Mouse (Mus musculus) hindbrain, postnatal 0 days (tissue): ENCODE data around the gene Doc2g. TPM values are rescaled to one million over a fixed set of nuclear protein-coding genes. Genes with fewer than 3 reads are reported as not detected.
A peak's percentile ranks its signal among the peaks of the same experiment; 100 is the strongest.

Experiments used
- ATAC-seq: fragments of 200-750 bp; cut with Nextera tagmentation; 2 replicates; pipeline ENCODE4 v1.8.0; 2017; ENCODE audit warnings: mild to moderate bottlenecking, moderate TSS enrichment, moderate library complexity
- DNase-seq: peaks from one replicate; pipeline ENCODE4 v3.0.0-alpha.2; 2015; ENCODE audit warnings: low spot score
- H3K27ac ChIP-seq: fragments of 300-500 bp; sonication (generic); 2 replicates; pipeline ENCODE4 v1.5.1; 2014; ENCODE audit warnings: mild to moderate bottlenecking
- H3K27me3 ChIP-seq: fragments of 300-500 bp; sonication (generic); 2 replicates; pipeline ENCODE4 v1.6.1; 2014; ENCODE audit warnings: low read length, mixed read lengths; ENCODE audit not compliant: insufficient read depth
- H3K36me3 ChIP-seq: fragments of 300-500 bp; sonication (generic); 2 replicates; pipeline ENCODE4 v1.6.1; 2014; ENCODE audit warnings: low read length, mixed read lengths; ENCODE audit not compliant: insufficient read depth
- H3K4me1 ChIP-seq: fragments of 300-500 bp; sonication (generic); 2 replicates; pipeline ENCODE4 v1.6.1; 2014; ENCODE audit warnings: antibody characterized with exemption, low read length, mixed read lengths; ENCODE audit not compliant: insufficient read depth
- H3K4me2 ChIP-seq: fragments of 300-500 bp; sonication (generic); 2 replicates; pipeline ENCODE4 v1.6.1; 2014; ENCODE audit warnings: low read depth, mild to moderate bottlenecking, low read length, moderate library complexity, mixed read lengths
- H3K4me3 ChIP-seq: fragments of 300-500 bp; sonication (generic); 2 replicates; pipeline ENCODE4 v1.5.1; 2014; ENCODE audit warnings: low read length
- H3K9ac ChIP-seq: fragments of 300-500 bp; sonication (generic); replicated peaks from 2 replicates; pipeline ENCODE4 v1.6.1; 2014; ENCODE audit warnings: mild to moderate bottlenecking, low read length, moderate library complexity, mixed read lengths
- H3K9me3 ChIP-seq: fragments of 300-500 bp; sonication (generic); 2 replicates; pipeline ENCODE4 v1.6.1; 2016; ENCODE audit warnings: low read length, mixed read lengths
- CTCF ChIP-seq: IDR thresholded peaks from 2 replicates; pipeline ENCODE4 v1.5.1; 2016; ENCODE audit warnings: antibody characterized with exemption, control low read depth, low read depth
- WGBS: fragments of 180-500 bp; shearing (Covaris S2); extraction: QIAGEN DNeasy Blood & Tissue Kit; methylation state at CpG from one replicate; pipeline ENCODE4 v1.1.7; 2014; 5-methylcytosine and 5-hydroxymethylcytosine counted together
- polyA plus RNA-seq: library from polyadenylated mRNA; unstranded; fragments of >200 nt; fragmentation: Nextera tagmentation; extraction: Ambion mirVana; gene quantifications from 2 replicates; pipeline ENCODE4 v1.2.1, GENCODE M21; 2015
- total RNA-seq: library from RNA; depleted of rRNA; stranded (reverse); fragments of >200 nt; gene quantifications from 2 replicates; pipeline ENCODE4 v1.2.3, GENCODE M21; 2014; rRNA removed

Doc2g gene
- total and polyA plus RNA-seq, 2 experiments from 2014 or later: 3.5 to 3.9 TPM

- Histone ChIP-seq H3K27me3 (no peaks in the 10 kb centered on the region), H3K9ac (no peak overlapping the region), H3K4me3 (no peak overlapping the region), H3K4me2 (no peak overlapping the region), H3K27ac (no peak overlapping the region), H3K9me3 (no peaks in the 10 kb centered on the region), H3K4me1 (no peaks in the 10 kb centered on the region), H3K36me3 (no peaks in the 10 kb centered on the region)
- ATAC-seq (no peak), DNase-seq (peak; percentile 63)
- WGBS: 50% methylated on average over 10 of the region's 10 CpGs
- TF ChIP-seq CTCF: peak; percentile 82
Measured at GRCm38 (mm10) chr19:4051741-4052515, 48.8 kb downstream of the Doc2g start.

- Histone ChIP-seq H3K9me3 (no peaks in the 10 kb centered on the region), H3K4me2 (no peak overlapping the region), H3K9ac (no peak overlapping the region), H3K4me3 (no peak overlapping the region), H3K27ac (no peak overlapping the region), H3K27me3 (no peaks in the 10 kb centered on the region), H3K4me1 (no peaks in the 10 kb centered on the region), H3K36me3 (no peaks in the 10 kb centered on the region)
- no peak for ATAC-seq
- 68% methylated on average over 5 of the region's 5 CpGs for WGBS
- DNase-seq: no peak
- TF ChIP-seq CTCF: no peak
Measured at GRCm38 (mm10) chr19:4052516-4053030, 49.5 kb downstream of the Doc2g start.

GRCm38 (mm10) chr19:4054613-4055012, 51.5 kb downstream of the Doc2g start:
- 87% methylated on average over 5 of the region's 5 CpGs for WGBS
- no peak for ATAC-seq
- no peak for DNase-seq

GRCm38 (mm10) chr19:4055216-4055946, 52.3 kb downstream of the Doc2g start:
- Histone ChIP-seq H3K9ac (no peak overlapping the region), H3K4me3 (no peak overlapping the region), H3K4me2 (no peak overlapping the region), H3K36me3 (no peaks in the 10 kb centered on the region), H3K27ac (no peak overlapping the region), H3K27me3 (no peaks in the 10 kb centered on the region), H3K4me1 (no peaks in the 10 kb centered on the region), H3K9me3 (no peaks in the 10 kb centered on the region)
- TF ChIP-seq CTCF: no peak
- WGBS: 64% methylated on average over 8 of the region's 8 CpGs
- ATAC-seq: no peak
- no peak for DNase-seq

More at GRCm38 (mm10) chr19:4054613-4055012, 51.5 kb downstream of the Doc2g start:
- no peak for TF ChIP-seq CTCF
- Histone ChIP-seq H3K4me2 (no peak overlapping the region), H3K9me3 (no peaks in the 10 kb centered on the region), H3K9ac (no peak overlapping the region), H3K36me3 (no peaks in the 10 kb centered on the region), H3K27me3 (no peaks in the 10 kb centered on the region), H3K4me1 (no peaks in the 10 kb centered on the region), H3K27ac (no peak overlapping the region), H3K4me3 (no peak overlapping the region)

- WGBS: 64% methylated on average over 15 of the region's 15 CpGs
- Histone ChIP-seq H3K9ac (no peak overlapping the region), H3K4me3 (no peak overlapping the region), H3K9me3 (no peaks in the 10 kb centered on the region), H3K27ac (no peak overlapping the region), H3K36me3 (no peaks in the 10 kb centered on the region), H3K4me1 (no peaks in the 10 kb centered on the region), H3K4me2 (no peak overlapping the region), H3K27me3 (no peaks in the 10 kb centered on the region)
- ATAC-seq (no peak), DNase-seq (no peak)
- TF ChIP-seq CTCF: no peak
Measured at GRCm38 (mm10) chr19:4055947-4056693, 53.0 kb downstream of the Doc2g start.

Other genes with a start within 250 kb of the Doc2g start
Only the 30 nearest of the 32 such genes appear.
- 57.3 and 68.9 TPM in 2 replicates for gene Chka, start 151.5 kb upstream of the Doc2g start, total RNA-seq
- gene Chka, start 151.5 kb upstream of the Doc2g start, polyA plus RNA-seq: 53.9 and 57.3 TPM in 2 replicates
- gene Tcirg1, start 96.2 kb upstream of the Doc2g start, total RNA-seq: 35.4 and 44.0 TPM in 2 replicates
- gene Tcirg1, start 96.2 kb upstream of the Doc2g start, polyA plus RNA-seq: 16.8 and 17.3 TPM in 2 replicates
- 212 and 221 TPM in 2 replicates for gene Ndufs8, start 90.5 kb upstream of the Doc2g start, total RNA-seq
- 366 and 367 TPM in 2 replicates for gene Ndufs8, start 90.5 kb upstream of the Doc2g start, polyA plus RNA-seq
- 2.2 and 3.0 TPM in 2 replicates for gene Aldh3b1, start 73.5 kb upstream of the Doc2g start, total RNA-seq
- 3.5 and 4.3 TPM in 2 replicates for gene Aldh3b1, start 73.5 kb upstream of the Doc2g start, polyA plus RNA-seq
- gene Unc93b1, start 68.1 kb upstream of the Doc2g start, total RNA-seq: 12.8 and 19.9 TPM in 2 replicates
- gene Unc93b1, start 68.1 kb upstream of the Doc2g start, polyA plus RNA-seq: 15.3 and 16.3 TPM in 2 replicates
- not detected in 2 replicates for gene Aldh3b3, start 44.7 kb upstream of the Doc2g start, total RNA-seq
- gene Aldh3b3, start 44.7 kb upstream of the Doc2g start, polyA plus RNA-seq: not detected in 2 replicates
- gene Aldh3b2, start 31.0 kb upstream of the Doc2g start, total RNA-seq: 0.32 and 1.1 TPM in 2 replicates
- 0.95 and 1.4 TPM in 2 replicates for gene Aldh3b2, start 31.0 kb upstream of the Doc2g start, polyA plus RNA-seq
- 3.3 and 7.3 TPM in 2 replicates for gene Acy3, start 16.7 kb upstream of the Doc2g start, total RNA-seq
- gene Acy3, start 16.7 kb upstream of the Doc2g start, polyA plus RNA-seq: 2.8 and 3.5 TPM in 2 replicates
- not detected in 2 replicates for gene Tbx10, start 10.6 kb upstream of the Doc2g start, total RNA-seq
- 0.36 and 0.39 TPM in 2 replicates for gene Tbx10, start 10.6 kb upstream of the Doc2g start, polyA plus RNA-seq
- 23.5 and 29.1 TPM in 2 replicates for gene Nudt8, start 2.7 kb upstream of the Doc2g start, total RNA-seq
- gene Nudt8, start 2.7 kb upstream of the Doc2g start, polyA plus RNA-seq: 25.9 and 26.0 TPM in 2 replicates
- gene Gm49405, start 2.7 kb upstream of the Doc2g start, total RNA-seq: 2.5 and 3.5 TPM in 2 replicates
- gene Gm49405, start 2.7 kb upstream of the Doc2g start, polyA plus RNA-seq: 2.1 and 2.2 TPM in 2 replicates
- 160 and 203 TPM in 2 replicates for gene Ndufv1, start 9.5 kb downstream of the Doc2g start, total RNA-seq
- gene Ndufv1, start 9.5 kb downstream of the Doc2g start, polyA plus RNA-seq: 285 and 291 TPM in 2 replicates
- gene Gstp1, start 34.7 kb downstream of the Doc2g start, total RNA-seq: 317 and 335 TPM in 2 replicates
- 575 and 599 TPM in 2 replicates for gene Gstp1, start 34.7 kb downstream of the Doc2g start, polyA plus RNA-seq
- 0.52 TPM in 1 of 2 replicates, not detected in the other for gene Gstp2, start 42.7 kb downstream of the Doc2g start, total RNA-seq
- 2.2 and 3.0 TPM in 2 replicates for gene Gstp2, start 42.7 kb downstream of the Doc2g start, polyA plus RNA-seq
- not detected in 2 replicates for gene Gstp3, start 56.3 kb downstream of the Doc2g start, total RNA-seq
- gene Gstp3, start 56.3 kb downstream of the Doc2g start, polyA plus RNA-seq: not detected in 2 replicates
- gene Cabp2, start 78.3 kb downstream of the Doc2g start, total RNA-seq: not detected in 2 replicates
- gene Cabp2, start 78.3 kb downstream of the Doc2g start, polyA plus RNA-seq: not detected in 2 replicates
- 49.4 and 57.5 TPM in 2 replicates for gene Cdk2ap2, start 93.9 kb downstream of the Doc2g start, total RNA-seq
- gene Cdk2ap2, start 93.9 kb downstream of the Doc2g start, polyA plus RNA-seq: 63.9 and 64.6 TPM in 2 replicates
- gene Pitpnm1, start 96.7 kb downstream of the Doc2g start, total RNA-seq: 134 and 142 TPM in 2 replicates
- gene Pitpnm1, start 96.7 kb downstream of the Doc2g start, polyA plus RNA-seq: 88.0 and 91.9 TPM in 2 replicates
- gene Aip, start 122.5 kb downstream of the Doc2g start, total RNA-seq: 33.4 and 38.2 TPM in 2 replicates
- gene Aip, start 122.5 kb downstream of the Doc2g start, polyA plus RNA-seq: 89.4 and 94.3 TPM in 2 replicates
- 0.37 TPM in 1 of 2 replicates, not detected in the other for gene Gpr152, start 136.5 kb downstream of the Doc2g start, total RNA-seq
- 0.05 TPM in 1 of 2 replicates, not detected in the other for gene Gpr152, start 136.5 kb downstream of the Doc2g start, polyA plus RNA-seq
- not detected in 2 replicates for gene Cabp4, start 140.7 kb downstream of the Doc2g start, total RNA-seq
- 0.29 and 0.51 TPM in 2 replicates for gene Cabp4, start 140.7 kb downstream of the Doc2g start, polyA plus RNA-seq
- gene Coro1b, start 145.3 kb downstream of the Doc2g start, total RNA-seq: 71.5 and 137 TPM in 2 replicates
- 90.7 and 114 TPM in 2 replicates for gene Coro1b, start 145.3 kb downstream of the Doc2g start, polyA plus RNA-seq
- gene Ptprcap, start 150.3 kb downstream of the Doc2g start, total RNA-seq: 1.0 TPM in 1 of 2 replicates, not detected in the other
- 0.40 and 0.44 TPM in 2 replicates for gene Ptprcap, start 150.3 kb downstream of the Doc2g start, polyA plus RNA-seq
- 17.6 and 24.7 TPM in 2 replicates for gene Rps6kb2, start 160.0 kb downstream of the Doc2g start, total RNA-seq
- gene Rps6kb2, start 160.0 kb downstream of the Doc2g start, polyA plus RNA-seq: 49.6 and 56.5 TPM in 2 replicates
- gene Carns1, start 172.2 kb downstream of the Doc2g start, total RNA-seq: 5.5 and 8.3 TPM in 2 replicates
- gene Carns1, start 172.2 kb downstream of the Doc2g start, polyA plus RNA-seq: 7.1 and 7.5 TPM in 2 replicates
- 2.7 and 3.8 TPM in 2 replicates for gene Tbc1d10c, start 188.0 kb downstream of the Doc2g start, total RNA-seq
- 0.95 and 1.4 TPM in 2 replicates for gene Tbc1d10c, start 188.0 kb downstream of the Doc2g start, polyA plus RNA-seq
- gene Ppp1ca, start 188.8 kb downstream of the Doc2g start, total RNA-seq: 502 and 597 TPM in 2 replicates
- gene Ppp1ca, start 188.8 kb downstream of the Doc2g start, polyA plus RNA-seq: 564 and 571 TPM in 2 replicates
- 15.8 and 25.8 TPM in 2 replicates for gene Rad9a, start 198.3 kb downstream of the Doc2g start, total RNA-seq
- 13.7 and 14.6 TPM in 2 replicates for gene Rad9a, start 198.3 kb downstream of the Doc2g start, polyA plus RNA-seq
- gene Clcf1, start 210.9 kb downstream of the Doc2g start, total RNA-seq: 0.42 and 3.8 TPM in 2 replicates
- 0.83 TPM in 2 replicates for gene Clcf1, start 210.9 kb downstream of the Doc2g start, polyA plus RNA-seq
- gene AC109138.7, start 211.0 kb downstream of the Doc2g start, total RNA-seq: not detected in 2 replicates
- not detected in 2 replicates for gene AC109138.7, start 211.0 kb downstream of the Doc2g start, polyA plus RNA-seq